In the genomic region with DNA sequence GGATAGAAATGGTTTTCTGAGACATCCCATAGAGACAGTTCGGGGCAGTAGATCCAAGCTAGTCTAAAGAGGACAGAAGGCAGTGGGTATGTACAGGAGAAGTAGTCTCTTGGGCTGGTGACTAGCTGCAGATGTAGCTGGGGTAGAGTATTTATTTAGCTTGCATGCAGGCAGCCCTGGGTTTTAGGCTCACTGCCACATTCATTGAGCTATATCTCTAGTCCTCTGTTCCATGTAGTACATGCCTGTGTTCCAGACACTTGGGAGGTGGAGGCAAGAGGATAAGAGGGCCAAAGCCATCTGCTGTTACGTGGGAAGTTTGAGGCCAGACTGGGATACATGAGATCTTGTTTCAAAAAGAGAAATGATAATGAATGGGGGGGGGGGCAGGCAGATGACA, we compare ENCODE assay signal across 25 mouse cellular contexts. TPM values are rescaled to one million over a fixed set of nuclear protein-coding genes. Genes with fewer than 3 reads are reported as not detected.
"Had no signal": no experiment of that assay in that cellular context is flagged by ENCODE, and none has a peak within 500 bp of the region (broad histone marks: within the 10 kb centered on the region; RNA-seq: fewer than 3 reads in every experiment).

No protein-coding gene starts in this region.

- DNase-seq: gastrocnemius, postnatal 14 days; gastrocnemius, postnatal 36 days; heart, adult 2 months; heart, postnatal 14 days; heart, postnatal 36 days; kidney, adult 11 months; kidney, adult 2 months; kidney, adult 9 months; kidney, postnatal 14 days; kidney, postnatal 36 days; layer of hippocampus, adult 9-11 months; layer of hippocampus, postnatal 36 days; left cerebral cortex, postnatal 4 days had no signal

- H3K4me2 ChIP-seq: heart, embryonic 12.5 days; hindbrain, embryonic 13.5 days; hindbrain, embryonic 15.5 days; kidney, embryonic 15.5 days; limb, embryonic 13.5 days; limb, embryonic 15.5 days; liver, embryonic 12.5 days had no signal

- H3K9me3 ChIP-seq: heart, embryonic 12.5 days; hindbrain, embryonic 13.5 days; hindbrain, embryonic 15.5 days; kidney, embryonic 15.5 days; limb, embryonic 13.5 days; limb, embryonic 15.5 days; liver, embryonic 12.5 days had no signal

- ATAC-seq: hindbrain, postnatal 0 days; intestine, embryonic 16.5 days; liver, embryonic 12.5 days had no signal

- H3K9ac ChIP-seq: heart, embryonic 12.5 days; hindbrain, embryonic 13.5 days; hindbrain, embryonic 15.5 days; kidney, embryonic 15.5 days; limb, embryonic 13.5 days; limb, embryonic 15.5 days; liver, embryonic 12.5 days; liver, embryonic 14.5 days had no signal

- H3K36me3 ChIP-seq: heart, embryonic 12.5 days; hindbrain, embryonic 13.5 days; hindbrain, embryonic 15.5 days; kidney, embryonic 15.5 days; limb, embryonic 13.5 days; limb, embryonic 15.5 days; liver, embryonic 12.5 days had no signal

- H3K27ac ChIP-seq: heart, adult 2 months; hindbrain, embryonic 13.5 days; hindbrain, embryonic 15.5 days; hindbrain, postnatal 0 days; kidney, embryonic 15.5 days; kidney, postnatal 0 days; limb, embryonic 13.5 days; limb, embryonic 15.5 days; liver, embryonic 12.5 days; liver, embryonic 14.5 days had no signal

- H3K4me3 ChIP-seq: heart, adult 2 months; heart, embryonic 12.5 days; hindbrain, embryonic 13.5 days; hindbrain, embryonic 15.5 days; kidney, embryonic 15.5 days; limb, embryonic 13.5 days; limb, embryonic 15.5 days; liver, embryonic 12.5 days had no signal

RNA-seq across cellular contexts. Expression of gene Dclk3, which starts 3.5 kb away (rescaled TPM):
- total RNA-seq: hematopoietic stem cell, adult 5-6 weeks had no signal
